Mouse (Mus musculus) adrenal gland, adult (tissue): ENCODE measurements around the gene Cir1.

Experiments used
- DNase-seq, 2 experiments: peaks; one replicate each; pipeline ENCODE4 v3.0.0; 2022 to 2023; ENCODE audit warnings: low spot score in 1 of 2; ENCODE audit not compliant: inconsistent age in 2 of 2

The Cir1 gene

DNA sequence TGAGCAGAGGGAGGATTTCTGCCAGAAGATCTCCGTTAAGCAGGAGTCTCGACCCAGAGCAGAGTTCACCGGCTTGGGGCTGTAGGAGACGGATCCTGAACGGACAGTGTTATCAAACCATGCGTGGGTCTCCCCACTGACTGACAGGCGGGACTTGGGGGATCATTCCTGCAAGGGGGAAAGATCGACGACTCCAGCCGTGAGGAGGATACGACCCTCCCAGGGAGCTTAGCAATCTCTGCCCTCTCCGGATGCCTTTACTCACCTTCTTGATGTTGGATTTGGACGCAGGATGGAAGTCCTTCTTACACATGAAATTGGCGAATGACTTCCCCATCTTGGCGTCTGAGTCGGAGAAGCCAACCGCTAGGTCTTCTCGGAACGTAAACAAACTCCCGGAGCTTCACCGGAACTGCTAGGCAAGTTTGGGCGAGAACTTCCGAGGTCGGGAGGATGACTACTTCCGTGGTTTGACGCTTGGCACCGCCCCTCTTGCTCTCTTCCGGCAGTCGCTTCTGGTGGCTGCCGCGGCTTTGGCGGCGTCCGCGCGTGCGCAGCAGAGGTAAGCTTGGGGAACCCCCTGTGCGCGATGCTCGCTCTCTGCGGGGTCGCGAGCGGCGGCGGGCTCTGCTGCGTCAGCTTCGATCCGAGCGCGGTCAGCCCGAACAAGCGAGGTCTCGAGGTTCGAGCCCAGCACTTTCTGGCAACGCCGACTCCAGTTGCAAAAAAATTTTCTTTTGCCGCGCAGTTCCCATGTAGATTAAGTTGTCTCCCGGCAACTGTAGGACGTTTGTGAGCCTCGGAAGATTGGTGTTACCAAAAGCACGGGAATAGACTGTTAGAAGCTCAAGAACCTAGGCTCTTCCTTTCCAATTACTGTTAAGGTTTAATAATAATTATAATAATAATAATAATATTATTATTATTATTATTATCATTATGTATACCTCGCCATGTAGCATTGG is at the start of gene Cir1, which contains the start of gene Scrn3:
Gene Cir1 (minus strand): TSS at position 550 of the 965 bp plus-strand sequence.
Gene Scrn3 (plus strand): TSS at position 450 of the 965 bp plus-strand sequence.
- DNase-seq = peak; percentile 96 to 97

DNA sequence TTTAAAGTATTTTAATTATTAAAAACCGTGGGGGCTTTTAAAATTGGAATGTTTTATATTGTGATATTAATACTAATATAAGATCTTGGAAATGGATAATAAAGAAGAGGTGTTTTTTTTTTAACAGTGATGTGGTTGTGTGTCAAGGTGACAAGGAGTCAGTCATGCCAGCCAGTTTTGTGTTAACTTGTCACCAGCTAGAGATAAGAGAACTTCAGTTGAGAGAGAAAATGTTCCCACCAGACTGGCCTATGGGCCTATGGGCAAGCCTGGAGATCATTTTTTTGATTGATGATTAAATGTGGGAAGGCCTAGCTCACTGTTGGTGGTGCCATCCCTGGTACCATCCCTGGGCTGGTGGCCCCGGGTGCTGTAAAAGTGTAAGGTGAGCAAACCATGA is 48.0 kb upstream of the Cir1 start:
- DNase-seq = no peak

- DNase-seq = no peak
Observed at GRCm38 (mm10) chr2:73359941-73360340, 47.4 kb upstream of the Cir1 start.

DNA sequence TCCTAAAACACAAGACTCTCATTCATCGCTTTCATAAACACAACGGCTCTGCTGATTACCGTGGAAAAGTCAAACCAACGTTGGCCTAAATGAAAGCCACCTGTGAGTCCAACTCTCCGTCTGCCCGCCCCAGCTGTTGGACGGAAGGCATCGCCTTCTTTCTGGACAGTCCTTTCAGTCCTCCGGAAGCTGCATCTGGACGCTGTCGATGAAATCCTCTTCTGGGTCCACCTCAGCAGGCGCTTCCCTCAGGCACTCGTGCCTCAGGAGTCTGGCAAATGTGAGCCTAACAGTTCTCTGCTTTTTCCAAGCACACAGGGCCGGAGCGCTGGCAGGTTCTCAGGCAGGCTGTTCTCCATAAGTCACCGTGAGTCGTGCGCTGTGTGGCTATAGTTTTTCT is 44.5 kb upstream of the Cir1 start:
- no peak for DNase-seq

GRCm38 (mm10) chr2:73351927-73352374 is 39.5 kb upstream of the Cir1 start:
- DNase-seq = peak in 1 of 2 experiments; percentile 28

DNA sequence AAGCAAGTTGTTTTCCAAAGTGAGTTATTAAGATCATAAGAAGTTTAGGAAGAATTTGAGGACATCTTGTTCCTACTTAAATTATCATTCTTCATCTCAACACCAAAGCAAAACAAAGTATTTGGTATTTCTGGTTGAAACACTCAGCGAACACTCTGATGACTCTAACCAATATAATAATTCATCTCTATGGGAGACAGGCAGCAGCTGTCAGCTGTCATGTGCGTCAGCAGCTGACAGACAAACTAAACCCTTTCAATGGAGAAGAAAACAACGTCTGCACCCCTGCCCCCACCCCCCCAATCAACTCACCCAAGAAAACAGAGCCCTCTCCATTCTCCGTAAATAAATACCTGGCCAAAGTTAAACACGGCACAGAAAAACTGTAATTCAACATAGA is 39.0 kb upstream of the Cir1 start:
- no peak for DNase-seq

DNA sequence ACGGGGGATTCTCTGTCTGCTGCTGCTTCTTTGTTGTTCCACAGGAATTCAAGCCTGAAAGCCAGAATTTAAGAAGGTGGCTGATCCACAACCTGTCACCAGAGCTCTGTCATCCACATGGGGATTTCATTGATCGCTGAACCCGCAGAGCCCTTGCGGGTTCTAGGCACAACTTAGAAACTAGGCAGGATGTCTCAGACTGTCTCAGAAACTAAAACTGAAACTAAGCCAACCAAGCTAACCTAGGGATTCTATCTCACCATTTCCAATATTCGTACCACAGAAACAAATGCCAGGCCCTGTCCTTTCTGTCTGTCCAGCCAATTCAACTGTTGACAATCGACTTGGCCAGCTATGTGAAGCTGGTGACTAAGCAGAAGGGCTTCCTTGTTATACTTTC is 35.7 kb upstream of the Cir1 start:
- DNase-seq = no peak

DNA sequence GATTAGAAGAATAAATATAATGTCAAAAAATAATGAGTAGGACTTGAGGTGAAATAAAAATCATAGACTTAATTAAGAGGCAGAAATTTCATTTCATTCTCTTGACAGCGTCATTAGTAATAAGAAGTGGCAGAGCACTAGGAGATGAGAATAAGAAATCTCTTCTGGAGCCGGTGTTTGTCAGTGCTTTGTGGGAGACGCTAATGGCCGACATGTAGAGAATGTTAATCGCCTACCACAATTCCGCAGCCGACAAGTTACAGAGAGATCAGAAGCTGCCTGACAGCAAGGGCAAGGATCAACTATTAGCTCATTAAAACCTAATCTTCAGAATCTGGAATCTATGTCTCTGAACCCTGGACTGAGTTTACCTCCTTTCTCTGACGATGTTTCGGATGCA is 35.3 kb upstream of the Cir1 start:
- no peak for DNase-seq

DNA sequence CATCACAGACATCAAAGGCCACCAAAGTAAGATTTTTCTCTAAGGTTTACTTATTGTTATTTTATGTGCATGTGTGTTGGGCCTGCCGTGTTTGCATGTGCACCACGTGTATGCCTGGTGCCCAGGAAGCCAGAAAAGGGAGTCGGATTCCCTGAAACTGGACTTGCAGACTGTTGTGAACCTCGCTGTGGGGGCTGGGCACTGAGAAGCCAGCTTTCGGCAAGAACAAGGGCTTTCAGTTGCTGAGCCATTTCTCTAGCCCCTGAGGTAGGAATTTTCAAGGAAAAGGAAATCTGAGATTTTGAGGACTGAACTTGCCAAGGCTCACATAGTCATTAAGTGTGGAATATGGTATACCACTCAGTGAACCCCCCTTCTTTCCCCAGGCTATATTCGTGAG is 34.6 kb upstream of the Cir1 start:
- no peak for DNase-seq

- DNase-seq = no peak
Observed at GRCm38 (mm10) chr2:73346345-73347086, 34.0 kb upstream of the Cir1 start.

DNA sequence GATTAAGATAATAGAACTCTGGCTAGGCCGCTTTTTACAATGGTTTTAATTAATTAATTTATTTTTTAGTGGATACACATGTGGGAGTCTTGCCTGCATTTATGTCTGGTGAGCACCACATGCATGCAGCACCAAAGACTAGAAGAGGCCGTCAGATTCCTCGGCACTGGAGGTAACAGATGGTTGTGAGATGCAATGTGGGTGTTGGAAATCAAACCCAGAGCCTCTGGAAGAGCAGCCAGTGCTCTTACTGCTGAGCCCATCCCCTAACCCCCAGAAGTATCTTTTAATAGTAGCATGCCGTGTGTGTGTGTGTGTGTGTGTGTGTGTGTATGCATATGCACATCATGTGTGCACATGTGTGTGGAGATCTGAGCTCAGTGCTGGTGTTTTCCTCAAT is 32.7 kb upstream of the Cir1 start:
- no peak for DNase-seq

- DNase-seq = no peak
Observed at GRCm38 (mm10) chr2:73343701-73344100, 31.2 kb upstream of the Cir1 start.

- no peak for DNase-seq
Observed at GRCm38 (mm10) chr2:73338415-73338814, 25.9 kb upstream of the Cir1 start.

- no peak for DNase-seq
Observed at GRCm38 (mm10) chr2:73335949-73336348, 23.4 kb upstream of the Cir1 start.

DNA sequence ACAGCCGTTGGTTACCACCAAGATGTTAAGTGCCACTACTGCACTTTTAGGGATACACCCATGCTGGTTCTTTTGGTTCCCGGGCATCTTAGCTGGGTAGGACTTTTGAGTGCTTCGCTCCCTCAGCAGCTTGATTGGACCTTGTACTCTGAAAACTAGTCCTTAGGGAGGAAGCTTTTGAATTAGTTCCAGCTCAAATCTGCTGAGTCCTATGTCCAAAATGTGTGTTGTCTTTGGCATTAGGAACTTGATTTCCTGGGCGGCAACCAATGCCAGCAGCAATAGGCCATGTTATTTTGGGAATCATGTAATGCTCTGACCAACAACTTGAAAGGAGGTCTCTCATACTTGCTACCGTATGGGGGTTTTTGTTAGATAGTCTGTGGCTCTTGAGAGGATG is 13.4 kb upstream of the Cir1 start:
- peak in 1 of 2 experiments; percentile 47 for DNase-seq

DNA sequence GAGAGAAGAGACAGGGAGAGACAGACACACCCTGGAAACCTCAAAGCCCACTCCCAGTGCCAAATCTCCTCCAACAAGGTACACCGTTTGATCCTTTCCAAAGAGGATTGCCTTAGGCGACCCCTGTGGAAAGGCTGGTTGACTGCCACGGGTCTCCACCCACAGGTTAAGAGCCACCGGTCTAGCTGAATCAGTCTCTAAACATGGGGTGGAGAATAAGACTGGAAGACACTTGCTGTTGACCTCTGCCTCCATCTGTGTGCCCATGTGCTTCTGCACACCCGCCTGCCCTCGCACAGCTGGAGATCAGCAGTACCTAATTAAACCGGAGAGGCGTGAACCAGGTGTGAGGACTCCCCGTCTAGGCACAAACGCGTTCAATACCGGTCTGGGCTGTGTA is 10.5 kb upstream of the Cir1 start:
- DNase-seq = no peak

DNA sequence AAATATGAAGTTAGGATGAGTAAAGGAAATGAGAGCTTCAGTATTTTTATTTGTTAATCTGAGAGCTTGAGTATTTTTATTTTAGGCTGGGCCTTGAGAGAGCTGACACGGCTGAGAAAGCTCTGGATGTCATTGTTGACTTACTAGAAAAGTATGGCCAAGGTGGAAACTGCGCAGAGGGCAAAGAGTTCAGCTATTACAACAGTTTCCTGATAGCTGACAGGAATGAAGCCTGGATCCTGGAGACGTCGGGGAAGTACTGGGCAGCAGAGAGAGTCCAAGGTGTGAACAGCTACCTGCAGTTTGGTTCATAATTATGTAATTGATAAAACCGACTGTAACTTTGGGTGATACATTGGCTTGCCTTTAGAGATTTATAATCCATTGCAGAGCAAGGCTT is 6.7 kb upstream of the Cir1 start:
- DNase-seq = no peak

DNA sequence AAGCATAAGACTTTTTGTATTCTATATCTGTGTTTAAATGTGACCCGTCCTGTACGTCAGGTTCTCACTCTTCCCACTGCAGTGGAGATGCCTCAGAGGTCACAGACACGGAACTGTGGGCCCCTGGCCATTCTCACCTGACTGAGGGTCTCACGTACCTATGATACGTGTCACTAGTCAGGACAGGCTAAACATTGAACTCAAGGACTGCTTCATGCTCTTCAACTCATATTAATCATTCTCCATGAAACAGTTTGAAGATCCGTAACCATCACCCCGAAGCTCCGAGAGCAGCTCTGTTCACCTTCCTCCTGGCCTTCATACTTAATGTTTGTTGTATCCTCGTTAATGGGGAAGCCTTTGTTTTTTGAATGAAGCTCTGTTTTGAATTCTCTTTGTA is 4.9 kb upstream of the Cir1 start:
- DNase-seq = no peak

DNA sequence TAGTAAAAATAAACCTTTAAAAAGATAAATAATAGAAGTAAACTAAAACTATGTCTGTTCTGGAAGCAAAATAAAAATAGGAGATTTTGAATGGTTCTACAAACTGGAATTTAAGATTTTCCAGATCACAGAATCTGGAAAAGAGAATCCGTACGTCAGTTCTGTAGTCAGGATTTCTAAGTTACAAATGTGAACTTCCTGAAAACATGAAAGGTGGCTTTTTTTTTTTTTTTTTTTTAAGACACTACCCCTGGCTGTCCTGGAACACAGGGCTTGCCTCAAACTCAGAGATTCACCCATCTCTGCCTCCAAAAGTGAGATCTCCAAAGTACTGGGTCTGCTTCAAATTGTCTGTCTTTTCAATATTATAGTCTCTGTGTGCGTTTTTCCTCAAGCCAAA is 1.8 kb upstream of the Cir1 start:
- no peak for DNase-seq

GRCm38 (mm10) chr2:73313117-73313501 is 608 bp upstream of the Cir1 start:
- DNase-seq = peak; percentile 57 to 89

DNA sequence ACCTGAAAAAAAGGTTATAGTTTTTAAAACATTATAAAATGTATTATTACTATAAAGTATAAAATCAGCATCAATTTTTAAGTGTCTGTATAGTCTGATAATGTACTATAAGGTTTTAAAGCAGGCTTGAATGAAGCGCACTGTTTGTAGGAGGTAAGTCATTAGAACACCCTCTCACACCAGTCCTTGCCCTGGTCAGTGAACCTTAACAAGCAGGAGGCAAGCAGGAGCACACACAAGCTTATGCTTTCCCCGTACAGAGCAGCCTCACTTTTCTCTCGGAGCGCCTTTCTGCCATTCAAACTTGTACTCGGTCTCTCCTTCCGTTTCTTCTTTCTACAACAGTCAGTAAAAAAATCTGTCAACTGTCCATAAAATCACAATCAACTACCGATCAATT is 6.5 kb downstream of the Cir1 start:
- no peak for DNase-seq

DNA sequence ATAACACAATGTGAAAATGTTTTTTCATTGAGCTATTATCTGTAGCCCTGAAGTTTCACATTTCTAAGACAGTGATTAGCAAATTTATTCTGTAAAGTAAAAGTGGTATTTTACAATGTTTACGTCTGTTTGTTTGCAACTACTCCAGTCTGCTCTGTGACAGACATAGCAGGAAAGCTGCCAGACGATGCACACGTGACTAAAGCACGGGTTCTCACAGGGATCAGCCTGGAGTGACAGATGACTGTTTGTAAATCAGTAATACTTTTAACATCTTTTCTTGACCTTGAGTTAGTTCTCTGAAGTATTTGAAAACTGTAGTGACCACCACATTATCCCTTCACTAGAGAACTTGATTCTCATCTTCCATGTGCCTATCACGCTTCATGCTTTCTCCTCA is 8.0 kb downstream of the Cir1 start:
- DNase-seq = no peak
